Mouse (Mus musculus) lung, adult 2 months (tissue): ENCODE measurements around the gene Cryaa. TPM values are rescaled to one million over a fixed set of nuclear protein-coding genes. Genes with fewer than 3 reads are reported as not detected.
"Not testable (repeated sequence)": the region's sequence is repeated elsewhere in the genome, so short reads cannot be mapped to it uniquely, and the experiment has no call there.

Experiments used
- DNase-seq: peaks from one replicate; pipeline ENCODE4 v3.0.0; 2022
- H3K4me1 ChIP-seq: fragments of 200-500 bp; 2 replicates; pipeline ENCODE4 v1.6.1; 2011; ENCODE audit warnings: low read length; ENCODE audit not compliant: control insufficient read depth, insufficient read depth
- H3K4me3 ChIP-seq: fragments of 200-500 bp; replicated peaks from 2 replicates; pipeline ENCODE3; 2011; ENCODE audit warnings: low read depth, mild to moderate bottlenecking, control low read depth, low read length; ENCODE audit errors: extremely low read depth
- CTCF ChIP-seq: fragments of 200-500 bp; IDR thresholded peaks from 2 replicates; pipeline ENCODE4 v1.5.1; 2011; ENCODE audit warnings: mild to moderate bottlenecking, low read length, control low read depth; ENCODE audit not compliant: insufficient read depth
- POLR2A ChIP-seq: fragments of 200-500 bp; IDR thresholded peaks from 2 replicates; pipeline ENCODE4 v1.6.1; 2011; ENCODE audit warnings: low read depth, mild to moderate bottlenecking, control low read depth, low read length, borderline replicate concordance; ENCODE audit errors: extremely low read depth
- WGBS: fragments of 180-500 bp; shearing (Covaris S2); methylation state at CpG from one replicate; pipeline ENCODE4 v1.1.7; 2018; 5-methylcytosine and 5-hydroxymethylcytosine counted together
- polyA plus RNA-seq: library from polyadenylated mRNA; depleted of rRNA; stranded (reverse); fragments of >200 nt; gene quantifications from 2 replicates; pipeline ENCODE4 v1.2.3, GENCODE M21; 2012

Gene Cryaa
- polyA plus RNA-seq, 1 experiment = 2.5 TPM

GRCm38 (mm10) chr17:31674426-31674825 is 3.2 kb upstream of the Cryaa start:
- no peaks in the 10 kb centered on the region for H3K4me1 ChIP-seq
- no peak overlapping the region for H3K4me3 ChIP-seq
- no peak for DNase-seq
- TF ChIP-seq POLR2A = no peak
- TF ChIP-seq CTCF = no peak
- 62% methylated on average over 1 of the region's 1 CpGs for WGBS

GRCm38 (mm10) chr17:31680450-31680849 is 2.8 kb downstream of the Cryaa start:
- DNase-seq = no peak
- Histone ChIP-seq H3K4me1 (no peaks in the 10 kb centered on the region), H3K4me3 (no peak overlapping the region)
- TF ChIP-seq POLR2A (no peak), CTCF (no peak)
- WGBS = 61% methylated on average over 2 of the region's 2 CpGs

- TF ChIP-seq CTCF (peak; percentile 89), POLR2A (no peak)
- Histone ChIP-seq H3K4me3 (no peak overlapping the region), H3K4me1 (peaks cover 5% of the 10 kb centered on the region)
- DNase-seq = peak; percentile 82
- WGBS = 13% methylated on average over 17 of the region's 17 CpGs
These were observed 8.1 kb downstream of the Cryaa start for GRCm38 (mm10) chr17:31685514-31686224.

GRCm38 (mm10) chr17:31686225-31686564 is 8.6 kb downstream of the Cryaa start:
- H3K4me3 ChIP-seq = no peak overlapping the region
- TF ChIP-seq CTCF (no peak), POLR2A (no peak)
- WGBS = 25% methylated on average over 3 of the region's 3 CpGs
- H3K4me1 ChIP-seq = peaks cover 5% of the 10 kb centered on the region
- peak; percentile 23 for DNase-seq

GRCm38 (mm10) chr17:31688112-31688511 is 10.5 kb downstream of the Cryaa start:
- Histone ChIP-seq H3K4me1 (peaks cover 5% of the 10 kb centered on the region), H3K4me3 (no peak overlapping the region)
- no peak for TF ChIP-seq CTCF
- TF ChIP-seq POLR2A = no peak
- DNase-seq = no peak
- WGBS = 60% methylated on average over 9 of the region's 9 CpGs

GRCm38 (mm10) chr17:31689606-31690005 is 12.0 kb downstream of the Cryaa start:
- H3K4me3 ChIP-seq = no peak overlapping the region
- DNase-seq = no peak
- TF ChIP-seq POLR2A = no peak
- no peak for TF ChIP-seq CTCF
- 48% methylated on average over 1 of the region's 1 CpGs for WGBS
- H3K4me1 ChIP-seq = peaks cover 5% of the 10 kb centered on the region

GRCm38 (mm10) chr17:31692918-31693317 is 15.3 kb downstream of the Cryaa start:
- WGBS = 37% methylated on average over 5 of the region's 5 CpGs
- no peak for TF ChIP-seq CTCF
- TF ChIP-seq POLR2A = no peak
- DNase-seq = no peak
- no peaks in the 10 kb centered on the region for H3K4me1 ChIP-seq
- no peak overlapping the region for H3K4me3 ChIP-seq

GRCm38 (mm10) chr17:31693330-31694022 is 15.9 kb downstream of the Cryaa start:
- TF ChIP-seq POLR2A (no peak), CTCF (peak; percentile 68)
- Histone ChIP-seq H3K4me3 (no peak overlapping the region), H3K4me1 (no peaks in the 10 kb centered on the region)
- peak; percentile 79 for DNase-seq
- WGBS = 5% methylated on average over 20 of the region's 20 CpGs

- WGBS = 70% methylated on average over 7 of the region's 7 CpGs
- no peaks in the 10 kb centered on the region for H3K4me1 ChIP-seq
- no peak for DNase-seq
- no peak overlapping the region for H3K4me3 ChIP-seq
- TF ChIP-seq CTCF (no peak), POLR2A (no peak)
These were observed 16.4 kb downstream of the Cryaa start for GRCm38 (mm10) chr17:31694023-31694376.

- TF ChIP-seq CTCF = no peak
- TF ChIP-seq POLR2A = no peak
- Histone ChIP-seq H3K4me1 (no peaks in the 10 kb centered on the region), H3K4me3 (no peak overlapping the region)
- no peak for DNase-seq
- 81% methylated on average over 1 of the region's 1 CpGs for WGBS
These were observed 17.3 kb downstream of the Cryaa start for GRCm38 (mm10) chr17:31694949-31695348.

GRCm38 (mm10) chr17:31695356-31695755 is 17.7 kb downstream of the Cryaa start:
- H3K4me3 ChIP-seq, H3K4me1 ChIP-seq, DNase-seq: not testable (repeated sequence)
- 84% methylated on average over 7 of the region's 7 CpGs for WGBS
